Mouse (Mus musculus) left cerebral cortex, postnatal 25 days (tissue): ENCODE data around the gene Insm1. TPM values are rescaled to one million over a fixed set of nuclear protein-coding genes. Genes with fewer than 3 reads are reported as not detected.

Experiments
- DNase-seq, 2 experiments: peaks; one replicate each; pipeline ENCODE4 v3.0.0; 2022; ENCODE audit warnings: low spot score in 2 of 2, mixed read lengths in 1 of 2
- intact Hi-C: fragments of 180-260 bp; cut with DNase I; formaldehyde crosslinking; loops from one replicate; pipeline ENCODE4 v1.15.1; 2025
- total RNA-seq, 2 experiments: library from RNA; stranded (reverse); gene quantifications; 2 replicates each; pipeline ENCODE4 v1.2.3; 2021

The Insm1 gene
- total RNA-seq, result 1 to 10 TPM; 4.0 to 4.2 TPM

- intact Hi-C loops, result loop anchor here (5.0 kb wide), 2 partner anchors 141 to 264 kb away; no protein-coding TSS in a partner anchor
- peak; percentile 46 to 48 for DNase-seq
These were observed at the start of gene Insm1 for GRCm38 (mm10) chr2:146221076-146221928. Gene Insm1 (plus strand): TSS chr2:146221921.

GRCm38 (mm10) chr2:146172106-146172505, 49.6 kb upstream of the Insm1 start:
- DNase-seq, result no peak
- intact Hi-C loops, result no loop called here

GRCm38 (mm10) chr2:146174173-146174572, 47.5 kb upstream of the Insm1 start:
- DNase-seq, result peak; percentile 55 to 66
- intact Hi-C loops, result no loop called here

- no peak for DNase-seq
- intact Hi-C loops, result no loop called here
These were observed 43.0 kb upstream of the Insm1 start for GRCm38 (mm10) chr2:146178718-146179117.

GRCm38 (mm10) chr2:146183830-146184793, 37.6 kb upstream of the Insm1 start:
- DNase-seq, result no peak
- intact Hi-C loops, result no loop called here

GRCm38 (mm10) chr2:146196126-146196525, 25.6 kb upstream of the Insm1 start:
- DNase-seq, result no peak
- intact Hi-C loops, result no loop called here

GRCm38 (mm10) chr2:146197947-146198346, 23.8 kb upstream of the Insm1 start:
- DNase-seq, result no peak
- intact Hi-C loops, result no loop called here

GRCm38 (mm10) chr2:146210968-146211367, 10.8 kb upstream of the Insm1 start:
- no peak for DNase-seq
- intact Hi-C loops, result no loop called here

GRCm38 (mm10) chr2:146214715-146215114, 7.0 kb upstream of the Insm1 start:
- intact Hi-C loops, result loop anchor here (5.0 kb wide), 2 partner anchors 78 to 198 kb away; no protein-coding TSS in a partner anchor
- DNase-seq, result peak; percentile 46 to 68

GRCm38 (mm10) chr2:146216111-146217064, 5.3 kb upstream of the Insm1 start:
- intact Hi-C loops, result loop anchor here (5.0 kb wide), 2 partner anchors 76 to 196 kb away; no protein-coding TSS in a partner anchor
- DNase-seq, result peak in 1 of 2 experiments; percentile 35

GRCm38 (mm10) chr2:146217227-146217980, 4.3 kb upstream of the Insm1 start:
- DNase-seq, result peak in 1 of 2 experiments; percentile 25
- intact Hi-C loops, result loop anchor here (5.0 kb wide), 2 partner anchors 75 to 195 kb away; no protein-coding TSS in a partner anchor

- intact Hi-C loops, result loop anchor here (5.0 kb wide), 2 partner anchors 74 to 194 kb away; no protein-coding TSS in a partner anchor
These were observed 3.5 kb upstream of the Insm1 start for GRCm38 (mm10) chr2:146218161-146218691.

GRCm38 (mm10) chr2:146218881-146219535, 2.7 kb upstream of the Insm1 start:
- peak; percentile 26 to 56 for DNase-seq
- intact Hi-C loops, result loop anchor here (5.0 kb wide), 2 partner anchors 73 to 193 kb away; no protein-coding TSS in a partner anchor

More at GRCm38 (mm10) chr2:146218161-146218691, 3.5 kb upstream of the Insm1 start:
- DNase-seq, result no peak

- DNase-seq, result no peak
- intact Hi-C loops, result loop anchor here (5.0 kb wide), 4 partner anchors 73 to 262 kb away; no protein-coding TSS in a partner anchor
These were observed 1.9 kb upstream of the Insm1 start for GRCm38 (mm10) chr2:146219791-146220190.

GRCm38 (mm10) chr2:146220591-146221075, 1.1 kb upstream of the Insm1 start:
- DNase-seq, result no peak
- intact Hi-C loops, result loop anchor here (5.0 kb wide), 2 partner anchors 142 to 263 kb away; no protein-coding TSS in a partner anchor

GRCm38 (mm10) chr2:146221929-146222278, 183 bp downstream of the Insm1 start:
- peak; percentile 40 to 48 for DNase-seq
- intact Hi-C loops, result loop anchor here (5.0 kb wide), 2 partner anchors 140 to 265 kb away; no protein-coding TSS in a partner anchor
